Mouse (Mus musculus) c-Kit-positive CD71-positive TER-119-negative erythroid progenitor cells, embryonic 14.5 days (primary cell): ENCODE measurements around the gene Fam213b.

Experiments
- DNase-seq: peaks from one replicate; pipeline ENCODE4 v3.0.0-alpha.2; 2013; ENCODE audit warnings: low read depth

Gene Fam213b

GRCm38 (mm10) chr4:154898506-154899446, at the start of gene Fam213b:
Fam213b (minus strand) TSS chr4:154899135.
- peak; percentile 86 for DNase-seq

DNA sequence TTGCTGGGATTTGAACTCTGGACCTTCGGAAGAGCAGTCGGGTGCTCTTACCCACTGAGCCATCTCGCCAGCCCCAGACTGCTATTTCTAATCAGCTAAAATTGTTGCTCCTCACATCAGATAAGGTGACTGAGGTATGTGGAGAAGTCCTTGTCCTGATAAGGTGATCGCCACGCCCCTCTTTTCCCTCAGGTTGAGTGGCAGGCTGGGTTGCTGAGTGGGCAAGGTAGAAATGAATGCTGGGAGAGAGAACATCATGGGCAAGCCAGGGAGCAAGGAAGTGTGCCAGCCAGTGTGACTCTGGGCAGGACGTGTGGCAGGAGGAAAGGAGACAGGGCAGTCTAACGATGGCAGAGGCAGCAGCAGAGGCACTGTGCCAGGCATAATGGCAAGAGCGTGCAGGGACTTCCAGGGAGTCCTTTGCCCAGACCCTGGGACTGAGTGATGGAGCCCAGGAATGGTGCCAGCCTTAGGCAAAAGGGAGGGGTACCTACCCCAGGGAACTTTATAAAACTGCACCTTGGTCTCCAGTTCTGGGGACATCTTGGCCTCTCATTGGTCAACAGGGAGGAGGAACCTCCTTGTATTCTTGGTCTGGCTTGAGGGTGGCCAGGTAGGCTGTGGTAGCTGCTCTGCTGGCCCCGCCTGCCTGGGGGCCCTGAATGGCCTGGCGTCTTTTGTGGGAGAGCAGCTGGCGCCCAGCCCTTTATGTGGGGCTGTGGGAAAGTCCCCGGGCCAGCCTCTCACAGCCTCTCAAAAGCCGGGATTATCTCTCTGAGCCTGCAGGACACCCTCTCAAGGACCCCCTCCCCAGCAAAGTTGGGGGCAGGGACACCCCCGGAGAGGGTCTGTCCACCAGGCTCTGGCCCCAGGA, 49.4 kb upstream of the Fam213b start:
- no peak for DNase-seq

DNA sequence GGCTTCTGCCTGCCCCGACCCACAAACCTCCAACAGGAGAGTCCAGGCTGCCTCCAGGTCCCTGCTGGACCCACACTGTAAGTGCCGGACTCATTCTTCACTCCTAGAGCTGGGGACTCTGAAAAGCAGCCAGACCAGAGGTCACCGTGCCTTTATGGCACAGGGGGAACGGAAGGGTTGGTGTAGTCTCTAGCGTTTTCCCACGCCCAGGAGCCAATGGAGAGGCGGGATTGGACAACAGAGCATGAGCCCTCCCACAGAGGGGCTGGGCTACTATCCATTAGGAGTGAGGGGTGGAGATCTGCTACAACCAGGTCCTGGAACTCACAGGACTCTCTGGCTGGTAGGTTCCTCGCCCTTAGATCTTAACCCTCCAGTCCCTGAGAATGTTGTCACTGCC, 47.4 kb upstream of the Fam213b start:
- no peak for DNase-seq

- DNase-seq: peak; percentile 89
Observed at GRCm38 (mm10) chr4:154944121-154944590, 45.2 kb upstream of the Fam213b start.

- no peak for DNase-seq
Observed at GRCm38 (mm10) chr4:154943323-154944039, 44.5 kb upstream of the Fam213b start.

DNA sequence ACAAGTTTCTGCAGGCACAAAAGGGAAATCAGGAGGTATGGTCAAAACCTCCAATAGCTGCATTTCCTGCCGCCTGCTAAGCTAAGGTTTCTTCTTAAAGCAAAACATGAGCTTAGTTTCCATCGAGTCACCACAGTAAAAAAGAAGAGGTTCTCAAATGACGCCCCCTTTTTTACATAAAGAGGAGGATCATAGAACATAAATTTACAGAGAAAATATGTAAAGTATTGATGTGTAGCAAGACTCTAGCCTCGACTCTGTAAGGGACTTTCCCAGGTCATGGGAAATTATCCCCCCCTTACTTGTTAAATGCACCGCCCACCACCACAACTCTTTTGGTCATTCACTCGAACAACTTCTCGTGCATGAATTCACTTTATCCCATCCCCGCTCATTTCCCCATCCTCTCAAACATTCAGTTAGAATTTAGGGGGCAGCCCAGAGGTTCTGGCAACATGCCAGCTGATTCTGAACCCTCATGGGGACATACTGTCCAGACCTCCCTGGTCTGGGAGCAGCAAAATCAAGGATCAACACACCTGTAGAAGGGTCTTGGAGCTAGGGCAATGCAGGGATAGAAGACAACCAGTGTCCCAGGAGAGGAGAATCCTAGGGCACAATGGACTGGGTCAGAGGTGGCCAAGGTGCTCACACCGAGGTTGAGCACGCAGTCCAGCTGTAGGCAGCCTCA, 43.8 kb upstream of the Fam213b start:
- DNase-seq: no peak

DNA sequence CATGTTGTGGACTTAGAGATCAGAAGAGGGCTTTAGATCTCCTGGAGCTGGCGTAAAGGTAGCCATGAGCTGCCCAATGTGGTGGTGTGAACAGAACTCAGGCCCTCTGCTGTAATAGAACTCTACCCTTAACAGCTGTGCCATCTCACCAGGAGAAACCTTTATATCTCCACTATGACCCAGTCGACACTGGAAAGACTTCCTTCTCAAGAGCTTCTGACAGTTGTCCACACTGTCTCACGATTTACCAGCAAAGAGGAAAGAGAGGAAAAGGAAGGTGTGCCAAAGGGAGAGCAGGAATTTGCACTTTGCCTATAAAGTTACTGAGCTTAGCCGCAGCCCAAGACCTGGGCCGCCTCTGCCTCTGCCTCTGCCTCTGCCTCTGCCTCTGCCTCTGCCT, 42.9 kb upstream of the Fam213b start:
- no peak for DNase-seq

GRCm38 (mm10) chr4:154940156-154940555, 41.2 kb upstream of the Fam213b start:
- no peak for DNase-seq

- no peak for DNase-seq
Observed at GRCm38 (mm10) chr4:154937746-154938145, 38.8 kb upstream of the Fam213b start.

- DNase-seq: no peak
Observed at GRCm38 (mm10) chr4:154936542-154937255, 37.8 kb upstream of the Fam213b start.

DNA sequence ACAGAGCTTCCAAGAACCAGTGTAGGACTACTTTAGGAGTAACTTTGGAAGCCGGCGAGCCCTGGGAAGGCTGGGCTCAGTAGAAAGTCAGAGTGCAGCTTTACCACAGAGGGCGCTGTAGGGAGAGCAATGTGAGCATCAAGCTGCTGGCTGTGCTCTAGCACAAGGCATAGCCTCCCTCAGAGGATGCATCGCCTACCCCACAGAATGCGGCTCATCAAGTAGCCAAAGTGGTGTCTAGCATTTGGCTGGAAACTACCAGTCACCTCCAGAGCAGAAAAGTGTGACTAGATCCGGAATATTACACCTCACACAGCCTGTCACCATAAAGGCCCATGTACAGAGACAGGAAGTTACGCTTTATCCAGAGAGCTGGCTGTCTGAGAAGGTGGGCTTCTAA, 36.9 kb upstream of the Fam213b start:
- no peak for DNase-seq

GRCm38 (mm10) chr4:154934800-154935199, 35.9 kb upstream of the Fam213b start:
- DNase-seq: no peak

DNA sequence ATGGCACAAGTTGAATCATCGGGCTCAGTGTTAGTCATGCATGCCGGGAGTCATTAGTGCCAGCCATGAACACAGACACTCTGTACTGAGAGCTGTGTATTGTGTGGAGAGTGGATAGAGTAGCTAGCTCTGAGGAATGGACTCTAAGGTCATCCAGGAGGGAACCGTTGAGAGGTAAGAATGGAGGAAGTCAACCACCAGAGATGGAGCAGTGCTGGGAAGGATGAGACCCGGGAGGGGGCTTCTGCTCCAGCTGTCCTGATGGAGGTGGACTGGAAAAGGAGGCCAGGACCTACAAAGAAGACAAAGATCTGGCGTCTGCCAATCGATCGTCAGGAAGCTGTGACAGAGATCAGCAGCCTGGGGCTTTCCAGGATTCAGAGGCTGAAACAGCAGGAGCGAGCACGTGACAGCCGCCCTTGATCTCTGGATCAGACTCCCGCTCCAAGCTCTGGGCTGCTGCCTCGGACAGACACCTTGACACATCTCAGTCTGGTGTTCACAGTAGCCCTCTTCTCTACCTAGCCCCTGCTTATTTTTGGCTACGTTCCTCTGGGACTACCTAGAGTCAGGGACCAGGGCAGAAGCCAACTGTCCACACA, 34.5 kb upstream of the Fam213b start:
- DNase-seq: no peak

GRCm38 (mm10) chr4:154929088-154929660, 30.2 kb upstream of the Fam213b start:
- DNase-seq: no peak

- peak; percentile 76 for DNase-seq
Observed at GRCm38 (mm10) chr4:154928395-154929087, 29.6 kb upstream of the Fam213b start, which contains the start of gene Tnfrsf14. Tnfrsf14 (minus strand) TSS chr4:154928563.

DNA sequence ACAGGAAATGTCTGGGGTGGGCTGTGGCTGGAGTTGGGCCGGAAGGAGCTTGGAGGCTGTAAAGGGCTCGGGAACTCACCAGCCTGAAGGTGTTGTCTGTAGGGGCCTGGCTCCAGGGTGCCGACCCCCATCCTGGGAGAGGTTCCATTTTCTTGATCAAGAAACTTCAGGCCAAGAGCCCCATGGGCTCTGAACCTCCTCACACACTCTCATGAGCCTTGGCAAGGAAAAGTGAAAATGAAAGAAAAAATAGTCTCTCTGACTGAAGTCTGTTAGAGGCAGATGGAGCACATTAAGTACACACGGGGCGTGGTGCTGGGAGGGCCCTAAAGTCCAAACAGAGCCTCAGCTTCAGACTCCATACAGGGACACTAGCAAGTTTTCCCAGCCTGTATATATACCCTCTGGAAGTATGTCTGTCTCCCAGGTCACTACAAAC, 29.0 kb upstream of the Fam213b start:
- DNase-seq: no peak

- DNase-seq: no peak
Observed at GRCm38 (mm10) chr4:154926969-154927898, 28.3 kb upstream of the Fam213b start.

DNA sequence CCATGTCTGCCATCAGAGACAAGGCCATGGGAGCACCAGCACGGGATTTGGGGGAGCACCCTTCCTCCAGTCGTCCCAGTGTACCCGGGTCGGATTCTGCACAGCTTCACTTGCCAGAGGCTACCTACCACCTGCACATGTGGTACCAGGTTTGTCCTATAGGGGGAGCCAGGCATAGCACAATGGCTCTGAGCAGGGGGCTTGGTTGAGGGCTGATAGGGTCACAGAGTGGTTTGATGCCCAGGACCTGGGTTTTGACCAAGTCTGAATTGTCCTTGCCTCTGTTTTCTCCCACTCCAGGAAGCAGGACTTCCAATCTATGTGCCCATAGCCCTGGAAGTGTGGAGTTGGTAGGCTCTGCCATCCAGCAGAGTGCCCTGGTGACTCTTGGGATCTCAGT, 26.5 kb upstream of the Fam213b start:
- no peak for DNase-seq
